Comparison of ENCODE assay signal across 1 mouse cellular context in genomic region chr5:25215006-25215405, GRCm38 (mm10).
TF ChIP-seq lines count a peak whose summit lies in the region.

No protein-coding gene starts in this region.

TF ChIP-seq in myocyte, 11 proteins besides CTCF, POLR2A, EP300 and RAD21 (continued from another document):
- peak in 2 of 3 experiments; percentile 65 to 69 for TF ChIP-seq MYOD1 (IDR thresholded peaks at IDR 0.05; ENCODE audit: control insufficient read depth in 1 of 3, insufficient read length in 2 of 3, low read depth in 2 of 3)
